Mouse (Mus musculus) ovary, adult 18-20 months (tissue): ENCODE results near the gene Gigyf1.

Source experiments
- DNase-seq: peaks from one replicate; pipeline ENCODE4 v3.0.0; 2022; ENCODE audit warnings: low spot score, mixed read lengths

Gigyf1 gene

DNA sequence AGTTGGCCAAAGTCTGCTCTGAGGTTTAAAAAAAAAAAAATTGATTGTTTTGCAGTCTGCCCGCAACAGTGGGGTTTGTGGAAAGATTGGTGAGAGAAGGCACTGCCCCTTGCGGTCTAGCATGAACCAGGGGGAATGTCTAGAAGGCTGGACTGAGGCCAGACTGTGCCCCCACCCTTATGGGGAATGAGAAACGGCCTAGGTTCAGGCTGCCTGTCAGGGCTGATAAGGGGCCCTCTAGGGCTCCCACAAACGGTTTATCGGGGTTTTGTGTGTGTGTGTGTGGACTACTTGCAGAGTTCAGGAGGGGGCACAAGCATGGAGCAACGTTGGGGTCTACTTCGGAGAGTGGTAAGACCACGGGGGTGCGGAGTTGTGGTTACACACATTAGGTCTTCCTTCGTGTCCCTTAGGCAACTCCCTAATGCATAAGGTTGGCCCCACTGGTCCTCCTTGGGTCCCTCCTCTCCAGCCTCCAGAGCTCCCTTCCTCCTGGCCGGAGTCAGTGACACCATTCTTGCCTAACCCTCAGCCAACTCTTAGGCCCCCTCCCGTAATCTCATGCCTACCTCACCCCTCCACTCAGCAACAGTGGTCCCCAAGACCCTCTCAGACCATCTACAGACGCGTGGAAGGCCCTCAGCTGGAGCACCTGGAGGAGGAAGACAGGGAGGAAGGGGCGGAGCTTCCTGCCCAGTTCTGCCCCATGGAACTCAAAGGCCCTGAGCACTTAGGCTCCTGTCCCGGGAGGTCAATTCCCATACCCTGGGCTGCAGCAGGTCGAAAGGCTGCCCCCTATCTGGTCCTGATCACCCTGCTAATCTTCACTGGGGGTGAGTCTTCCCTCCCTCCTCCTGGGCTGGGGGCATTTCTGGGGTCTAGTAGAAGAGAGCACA is 52.6 kb downstream of the Gigyf1 start:
- DNase-seq: no peak

DNA sequence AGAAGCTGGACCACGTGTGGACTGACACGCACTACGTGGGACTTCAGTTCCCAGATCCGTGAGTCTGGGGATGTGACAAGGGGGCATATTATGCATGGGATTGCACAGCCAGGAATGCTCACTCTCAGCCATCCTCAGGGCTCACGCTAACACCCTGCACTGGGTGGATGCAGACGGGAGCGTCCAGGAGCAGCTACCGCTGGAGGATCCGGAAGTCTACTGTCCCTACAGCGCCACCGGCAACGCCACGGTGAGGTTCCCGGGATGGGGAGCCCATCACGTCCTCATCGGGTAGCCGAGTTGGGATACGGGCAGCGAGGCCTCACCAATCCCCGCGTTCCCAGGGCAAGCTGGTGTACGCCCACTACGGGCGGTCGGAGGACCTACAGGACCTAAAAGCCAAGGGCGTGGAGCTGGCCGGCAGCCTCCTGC is 56.1 kb downstream of the Gigyf1 start:
- DNase-seq: peak; percentile 40
